Mouse (Mus musculus) adrenal gland (tissue): ENCODE measurements around the gene Fsd1l.

Experiments
- intact Hi-C: fragments of 180-260 bp; cut with DNase I; formaldehyde crosslinking; loops from one replicate; pipeline ENCODE4 v1.15.1; 2025

Fsd1l gene

DNA sequence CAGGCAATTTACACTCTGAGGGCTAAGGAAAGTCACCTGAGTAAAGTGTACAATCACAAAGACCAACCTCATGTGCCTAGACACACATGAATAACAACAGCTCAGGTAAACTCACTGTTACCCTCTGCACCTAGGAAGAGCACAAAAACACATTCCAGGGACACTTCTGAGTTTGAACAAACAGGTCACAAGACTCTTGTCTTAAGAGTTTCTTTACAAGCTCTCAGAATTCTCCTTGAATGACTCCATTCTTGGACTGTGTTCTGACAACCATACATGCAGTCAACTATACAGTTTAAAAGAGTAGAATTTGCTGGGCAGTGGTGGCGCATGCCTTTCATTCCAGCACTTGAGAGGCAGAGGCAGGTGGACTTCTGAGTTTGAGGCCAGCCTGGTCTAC is 96.8 kb downstream of the Fsd1l start:
- intact Hi-C loops: no loop called here

DNA sequence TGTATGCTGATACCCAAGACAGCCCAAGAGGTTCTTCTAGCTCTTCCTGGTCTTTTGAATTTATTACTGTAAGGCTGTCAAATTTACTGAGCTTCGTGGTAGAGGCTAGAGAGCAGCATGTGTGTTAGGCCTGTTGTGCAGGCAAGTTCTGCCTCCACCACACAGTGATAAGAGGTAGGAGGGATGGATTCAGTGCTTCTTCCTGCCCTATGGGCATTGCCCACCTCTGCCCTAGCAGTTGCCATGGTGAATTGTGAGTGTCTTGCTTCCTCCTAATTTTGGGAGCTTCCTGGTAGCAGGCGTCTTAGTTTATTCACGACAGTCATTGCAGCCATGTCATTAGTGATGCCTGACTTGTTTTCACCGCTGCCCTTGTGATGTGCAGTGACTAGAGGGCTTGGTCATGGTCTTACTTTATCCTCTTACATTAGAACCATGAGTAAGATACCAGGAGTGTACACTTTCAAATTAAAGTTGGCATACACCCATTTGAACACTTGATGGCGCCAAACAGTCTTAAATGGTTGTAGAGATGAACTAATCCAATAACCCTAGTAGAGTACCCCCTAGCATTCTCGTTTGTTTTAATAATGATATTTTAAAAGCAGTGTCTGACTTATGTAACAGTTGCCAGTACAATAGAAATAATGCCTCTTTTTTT is 107.8 kb downstream of the Fsd1l start:
- intact Hi-C loops: loop anchor here (2.0 kb wide), 1 partner anchor 106 kb away; no protein-coding TSS in a partner anchor

DNA sequence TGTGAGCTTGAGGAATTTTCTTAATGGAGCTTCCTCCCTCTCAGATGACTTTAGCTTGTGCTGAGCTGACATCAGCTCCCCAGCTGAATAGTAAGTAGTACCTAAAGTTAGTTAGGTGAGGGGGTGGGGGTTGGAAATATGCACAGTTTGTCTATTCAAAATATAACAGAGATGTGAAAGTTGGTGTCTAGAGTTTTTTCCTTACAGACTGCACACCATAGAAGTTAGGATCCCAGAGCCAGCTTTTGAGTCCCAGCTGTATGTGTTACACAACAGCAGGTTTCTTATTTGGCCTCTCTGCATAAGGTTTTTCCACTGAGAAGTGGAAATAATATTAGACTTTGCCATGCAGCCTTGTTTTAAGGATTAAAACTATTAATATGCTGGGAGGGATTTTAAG is 118.6 kb downstream of the Fsd1l start:
- intact Hi-C loops: no loop called here

DNA sequence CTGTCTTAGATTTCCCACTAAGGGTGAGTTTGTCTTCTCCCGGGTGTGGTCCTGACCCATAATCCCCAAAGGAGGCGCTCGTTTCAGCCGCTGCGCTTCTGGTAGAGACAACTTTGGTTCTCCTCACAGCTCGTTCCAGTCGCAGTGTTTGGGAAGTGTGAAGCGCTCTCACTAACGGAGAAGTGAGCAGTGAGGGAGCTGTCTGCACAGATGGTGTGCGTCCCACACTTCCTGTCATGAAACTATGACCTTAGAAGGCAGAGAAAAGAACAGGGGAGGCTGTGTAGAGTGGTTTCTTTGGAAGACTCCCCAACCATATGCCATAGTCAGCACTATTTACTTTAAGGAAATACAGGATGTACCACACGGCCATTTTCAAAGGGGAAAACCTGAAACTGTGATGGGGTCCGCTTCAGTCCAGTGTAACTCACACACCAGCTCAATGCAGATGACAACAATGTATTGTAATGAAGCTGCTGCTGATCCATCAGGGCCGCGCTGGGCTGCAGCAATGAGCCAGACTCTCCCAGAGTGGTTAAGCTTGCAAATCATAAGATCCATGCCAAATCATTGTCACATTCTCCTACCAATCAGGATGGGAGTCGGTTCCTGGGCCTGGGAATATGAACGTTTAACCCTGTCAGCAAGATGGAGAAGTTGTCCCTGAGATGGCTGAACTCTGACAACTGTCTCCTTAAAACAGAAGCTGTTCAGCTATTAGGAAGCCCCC is 119.3 kb downstream of the Fsd1l start:
- intact Hi-C loops: no loop called here
